Mouse (Mus musculus): ENCODE results near the gene Ankrd33b.

Gene Ankrd33b

DNA sequence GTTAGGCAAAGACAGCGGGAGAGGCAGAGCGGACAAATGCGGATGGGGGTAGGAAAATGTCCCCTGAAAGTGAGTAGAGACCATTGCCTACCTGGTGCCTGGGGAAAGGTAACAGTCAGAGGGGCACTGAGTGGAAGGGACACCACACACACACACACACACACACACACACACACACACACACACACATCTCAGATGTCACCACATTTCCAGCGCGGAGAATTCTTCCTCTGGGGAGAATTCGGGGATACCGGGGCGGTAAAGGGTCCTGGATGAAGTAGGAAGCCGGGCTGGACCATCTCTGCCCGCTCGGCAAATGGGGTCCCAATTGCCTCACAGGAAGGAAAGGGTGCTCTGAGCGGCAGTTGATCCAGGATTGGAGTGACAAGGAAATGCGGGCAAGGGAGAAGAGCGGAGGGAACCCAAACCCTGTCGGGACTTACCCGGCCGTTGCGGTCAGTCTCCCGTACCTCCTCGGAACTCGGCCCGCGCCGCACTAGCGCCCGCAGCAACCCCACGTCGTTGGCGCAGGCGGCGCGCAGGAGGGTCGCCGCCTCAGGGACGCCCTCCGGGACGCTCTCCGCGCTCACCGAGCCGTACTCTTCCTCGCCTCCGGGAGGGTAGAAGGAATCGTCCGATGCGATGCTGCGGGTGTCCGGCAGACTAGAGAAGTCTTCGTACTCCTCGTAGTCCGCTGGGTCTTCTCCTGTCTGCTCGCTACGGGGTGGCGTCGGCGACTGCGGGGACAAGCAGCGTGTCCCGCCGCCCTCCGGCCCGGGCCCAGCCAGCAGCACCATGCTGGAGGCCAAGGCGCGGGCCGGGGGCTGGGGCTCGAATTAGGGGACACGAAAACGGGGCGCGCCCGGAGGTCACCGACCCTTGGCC is 688 bp downstream of the Ankrd33b start:
- peak; percentile 90 for DNase-seq

DNA sequence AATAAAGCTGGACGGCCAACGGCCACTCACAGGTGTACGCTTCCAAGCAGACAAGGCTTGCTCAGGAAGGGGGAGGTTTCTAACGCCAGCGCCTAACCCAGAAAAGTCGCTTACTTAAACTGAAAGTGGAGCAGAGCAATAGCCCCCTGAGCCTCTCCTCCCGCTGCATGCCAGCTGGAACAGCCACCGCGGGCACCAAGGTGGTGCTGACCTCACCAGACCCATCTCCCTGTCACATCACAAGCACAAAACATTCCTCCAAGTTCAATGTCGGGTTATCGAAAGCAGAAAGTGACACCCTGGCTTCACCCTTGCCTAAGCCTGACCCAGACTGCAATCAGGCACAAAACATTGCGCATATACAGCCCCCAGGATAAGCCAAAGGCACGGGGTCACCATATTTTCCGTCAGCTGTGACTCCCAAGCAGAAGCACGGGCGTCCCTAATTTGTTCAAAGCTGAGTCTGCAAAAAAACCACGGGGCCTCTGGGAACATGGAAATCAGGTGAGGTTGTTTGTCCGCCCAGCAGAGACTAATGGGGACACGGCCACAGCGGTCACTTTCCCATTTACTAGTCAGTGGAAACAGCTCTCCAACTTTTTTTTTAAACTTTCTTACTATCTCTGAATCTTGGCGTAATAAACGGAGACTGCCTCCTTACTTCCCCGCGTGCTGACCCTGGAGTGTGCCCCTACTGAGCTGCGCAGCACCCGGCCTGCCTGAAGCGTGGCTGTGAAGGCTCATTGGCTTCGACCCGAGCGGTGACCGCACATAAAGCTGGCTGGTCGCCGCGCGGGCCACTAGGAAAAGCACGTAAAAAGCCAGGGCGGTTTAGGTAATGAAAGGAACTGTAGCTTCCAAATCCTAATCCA is 1.6 kb downstream of the Ankrd33b start:
- peak; percentile 95 for DNase-seq

DNA sequence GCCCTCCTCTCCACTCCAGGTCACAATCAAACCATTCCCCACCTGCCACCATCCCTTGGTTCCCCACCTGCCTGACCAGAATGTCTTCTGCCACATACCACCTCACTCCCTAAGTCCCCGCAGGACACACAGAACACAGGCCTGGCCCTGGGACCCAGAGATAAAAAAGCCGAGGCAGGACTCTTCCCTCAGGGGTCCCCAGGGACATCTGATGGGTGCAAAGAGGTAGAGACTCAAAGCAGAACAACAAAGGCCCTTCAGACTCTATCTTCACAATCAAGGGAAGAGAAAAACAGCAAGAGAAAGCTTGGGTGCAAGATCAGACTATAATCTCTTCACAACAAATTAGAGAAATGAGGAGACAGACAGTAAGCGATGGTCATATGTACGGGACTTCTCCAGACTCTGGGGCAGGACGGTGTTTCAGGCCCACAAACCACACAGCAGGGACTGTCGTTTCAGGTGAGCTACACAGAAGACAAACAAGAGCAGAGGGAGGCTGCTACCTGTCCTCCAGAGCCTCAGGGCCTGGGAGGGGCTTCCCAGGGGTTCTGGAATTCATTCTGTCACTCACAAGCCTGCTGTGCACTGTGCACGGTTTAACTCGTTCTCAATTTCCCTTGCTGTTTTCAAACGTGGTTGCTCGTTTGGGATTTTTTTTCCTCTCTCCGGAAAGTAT is 2.3 kb downstream of the Ankrd33b start:
- peak; percentile 88 for DNase-seq

DNA sequence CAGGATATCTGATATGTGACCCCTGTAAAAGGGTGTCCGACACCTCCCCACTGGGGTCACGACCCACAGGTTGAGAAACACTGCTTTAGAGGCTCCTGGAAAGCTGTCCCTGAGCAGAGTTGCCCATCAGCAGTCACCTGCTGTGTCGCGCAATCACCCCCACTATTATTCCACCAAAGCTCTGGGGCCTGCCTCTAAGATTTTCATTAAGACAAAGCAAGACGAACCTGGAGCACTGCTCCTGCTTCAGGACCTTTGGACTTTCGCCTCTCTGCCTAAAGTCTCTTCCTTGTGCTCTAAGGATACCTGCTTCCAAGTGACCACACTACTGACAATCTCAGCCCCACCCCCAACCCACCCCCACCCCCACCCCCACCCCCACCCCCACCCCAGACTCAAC is 3.1 kb downstream of the Ankrd33b start:
- peak; percentile 86 for DNase-seq

DNA sequence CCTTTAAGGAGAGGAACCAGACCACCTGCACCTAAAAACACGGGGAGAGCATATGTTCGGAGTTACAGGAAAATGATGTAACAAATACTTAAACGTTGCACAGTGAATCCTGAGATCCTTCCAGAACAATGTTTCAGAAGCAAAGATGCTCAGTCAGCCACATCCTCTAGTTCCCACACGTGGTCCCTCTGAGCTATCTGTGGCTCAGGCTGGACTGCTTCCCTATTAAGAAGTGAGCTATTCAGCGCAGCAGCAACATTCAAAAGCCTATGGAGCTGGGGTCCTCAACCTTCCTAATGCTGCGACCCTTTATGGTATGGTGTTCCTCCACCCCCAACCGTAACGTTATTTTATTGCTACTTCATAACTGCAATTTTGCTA is 3.6 kb downstream of the Ankrd33b start:
- peak; percentile 81 for DNase-seq

DNA sequence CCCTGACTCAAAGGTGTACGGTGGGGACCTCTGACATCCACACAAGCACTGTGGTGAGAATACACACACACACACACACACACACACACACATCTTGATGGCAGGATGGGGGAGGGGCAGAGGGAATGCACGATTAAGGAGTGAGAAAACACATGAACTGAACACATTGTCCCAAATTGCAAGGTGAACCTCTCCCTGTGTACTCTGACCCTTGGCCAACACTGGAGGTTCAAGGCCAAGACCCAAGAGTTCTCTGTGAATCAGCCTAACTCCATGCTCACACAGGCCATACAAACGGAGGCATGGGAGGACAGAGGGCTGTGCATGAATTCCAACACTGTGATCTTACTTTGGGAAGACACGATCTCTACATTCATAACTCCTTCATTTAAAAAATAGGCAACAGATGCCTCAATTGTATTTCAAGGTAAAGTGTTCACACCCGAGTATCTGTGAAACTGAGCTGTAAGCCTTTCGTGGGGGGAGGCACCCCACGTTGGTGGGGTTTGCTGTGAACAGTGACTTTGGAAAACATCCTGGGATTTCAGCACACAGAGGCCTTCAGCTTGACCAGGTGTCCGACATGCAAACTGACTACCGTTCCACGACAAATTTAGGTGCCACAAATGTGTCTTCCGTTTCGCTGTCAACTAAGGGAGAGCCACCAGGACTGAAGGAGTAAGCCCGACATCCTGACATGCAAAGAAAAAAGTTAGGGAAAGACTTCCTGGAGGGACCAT is 4.1 kb downstream of the Ankrd33b start:
- DNase-seq, result peak; percentile 80

DNA sequence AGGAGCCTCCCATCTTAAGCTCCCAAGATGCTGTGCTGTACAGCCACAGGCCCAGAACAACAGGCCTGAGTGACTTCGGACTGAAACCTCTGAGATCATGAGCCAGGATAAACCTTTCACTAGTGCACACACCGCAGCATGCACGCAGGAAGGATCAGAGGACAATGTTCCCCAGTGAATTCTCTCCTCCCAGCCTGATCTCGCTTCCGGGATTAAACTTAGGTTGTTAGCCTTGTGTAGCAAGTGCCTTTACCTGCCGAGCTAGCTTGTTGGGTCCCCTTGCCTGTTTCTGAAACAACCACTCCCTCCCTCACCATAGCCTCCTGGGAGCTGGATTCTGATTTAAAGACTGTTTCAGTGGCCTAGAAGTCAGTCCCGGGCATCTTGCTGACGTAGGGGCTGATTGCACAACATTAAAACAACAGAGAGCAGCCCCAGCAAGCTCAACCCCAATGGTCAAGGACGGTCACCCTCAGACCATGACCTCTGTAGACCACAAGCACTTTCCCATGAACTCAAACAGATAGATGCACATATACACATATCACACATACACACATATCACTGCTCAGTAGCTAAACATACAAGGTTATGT is 6.2 kb downstream of the Ankrd33b start:
- DNase-seq, result peak; percentile 84

DNA sequence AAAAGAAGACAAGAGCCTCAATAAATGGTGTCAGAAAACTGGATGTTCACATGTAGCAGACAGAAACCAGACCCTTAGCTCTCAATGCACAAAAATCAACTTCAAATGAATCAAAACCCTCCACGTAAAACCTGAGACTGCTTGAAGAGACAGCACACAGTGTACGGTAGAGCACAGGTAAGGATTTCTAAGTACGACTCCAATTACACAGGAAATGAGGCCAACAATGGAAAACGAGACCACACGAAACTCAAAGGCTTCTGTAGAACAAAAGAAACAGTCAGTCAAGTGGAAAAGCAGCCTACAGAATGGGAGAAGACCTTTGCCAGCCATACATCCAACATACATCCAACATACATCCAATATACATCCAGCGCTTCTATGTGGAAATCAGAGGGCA is 6.9 kb downstream of the Ankrd33b start:
- no peak for DNase-seq

DNA sequence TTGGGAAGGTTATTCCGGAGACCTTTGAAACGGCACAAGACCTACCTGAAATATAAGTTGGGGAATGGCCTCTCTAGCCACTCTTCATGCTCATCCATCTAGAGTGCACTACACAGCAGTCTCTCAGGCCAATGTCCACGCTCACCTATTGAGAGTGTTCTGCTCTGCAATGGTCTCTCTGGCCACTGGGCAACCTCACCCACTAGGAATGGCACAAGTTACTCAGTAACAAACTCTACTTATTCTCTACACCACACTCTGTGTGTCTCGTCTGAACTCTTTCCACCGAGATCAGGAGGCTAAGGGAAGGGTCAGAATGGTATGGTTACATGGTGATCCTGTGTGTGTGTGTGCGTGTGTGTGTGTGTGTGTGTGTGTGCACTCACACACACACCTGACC is 7.7 kb downstream of the Ankrd33b start:
- DNase-seq, result no peak

DNA sequence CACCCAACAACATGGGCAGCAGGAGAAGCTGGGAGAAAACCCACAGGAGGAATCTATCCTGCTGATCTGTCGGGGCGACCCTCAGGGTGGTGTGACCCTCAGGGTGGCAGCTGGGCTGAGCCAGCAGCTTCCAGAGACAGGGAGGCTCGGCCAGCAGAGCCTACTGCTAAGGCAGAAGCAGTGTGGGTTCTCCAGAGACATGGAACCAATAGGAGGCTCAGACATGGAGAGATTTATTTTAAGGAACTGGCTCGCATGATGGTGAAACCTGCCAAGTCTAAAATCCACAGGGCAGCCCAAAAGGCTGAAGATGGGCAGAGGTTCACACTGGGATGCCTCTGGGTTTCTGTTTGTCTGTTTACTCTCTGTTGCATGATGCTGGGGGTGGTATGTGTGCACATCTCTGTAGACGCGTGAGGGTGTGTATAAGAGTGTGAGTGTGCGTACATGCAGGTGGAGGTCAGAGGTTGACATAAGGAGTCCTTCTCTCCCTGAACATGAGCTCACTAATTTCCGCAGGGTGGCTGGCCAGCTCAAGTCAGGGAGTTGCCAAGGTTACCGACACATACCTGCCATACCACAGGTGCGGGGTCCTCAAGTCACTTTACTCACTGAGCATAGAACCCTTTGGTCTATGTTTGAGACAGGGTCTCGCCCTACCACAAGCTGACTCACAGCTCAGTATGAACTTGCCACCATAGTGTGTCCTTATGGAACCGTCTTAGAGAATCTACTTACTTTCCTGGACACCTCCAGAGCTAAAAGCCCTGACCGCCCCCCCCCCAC is 14.8 kb downstream of the Ankrd33b start:
- peak; percentile 91 for DNase-seq

DNA sequence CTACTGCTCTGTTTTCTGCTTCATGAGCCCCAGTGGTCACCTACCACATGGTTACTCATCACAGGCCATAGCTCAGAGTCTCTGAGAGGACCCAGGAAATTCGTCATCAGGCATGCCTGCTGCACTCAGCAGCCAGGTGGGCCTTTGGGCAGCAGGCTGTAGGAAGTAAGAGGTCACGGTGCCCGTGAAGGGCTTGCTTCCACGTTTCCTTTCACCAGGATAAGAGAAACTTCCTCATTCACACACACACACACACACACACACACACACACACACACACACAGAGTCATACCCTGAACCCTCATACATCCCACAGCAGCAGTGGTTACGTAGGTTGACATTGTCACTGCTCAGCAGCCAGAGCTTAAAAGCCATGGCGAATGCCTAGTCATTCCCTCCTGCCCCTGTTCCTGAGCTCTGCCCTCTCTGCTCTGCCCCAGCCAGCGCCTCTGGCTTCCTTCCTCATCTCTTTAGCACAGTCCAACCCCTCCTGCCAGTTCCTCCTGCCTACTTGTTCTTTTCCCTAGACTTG is 17.6 kb downstream of the Ankrd33b start:
- DNase-seq, result peak; percentile 97

DNA sequence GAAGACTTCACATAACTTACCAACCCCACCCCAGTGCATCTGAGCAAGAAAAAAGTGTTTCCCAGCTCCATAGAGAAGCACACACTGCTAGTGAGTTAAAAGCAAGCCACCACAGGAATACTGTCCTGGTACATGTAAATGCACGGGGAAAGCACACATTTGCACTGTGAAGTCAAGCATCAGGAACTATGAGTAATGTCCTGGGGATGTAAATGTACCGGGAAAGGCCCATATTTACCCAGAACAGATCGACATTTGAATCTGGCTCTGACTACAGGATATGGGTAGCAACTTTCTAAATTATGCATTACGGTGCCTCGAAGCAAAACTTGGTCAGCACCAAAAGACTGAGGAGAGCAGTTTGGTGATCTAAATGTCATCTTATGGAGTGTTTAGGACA is 18.5 kb downstream of the Ankrd33b start:
- DNase-seq, result no peak

DNA sequence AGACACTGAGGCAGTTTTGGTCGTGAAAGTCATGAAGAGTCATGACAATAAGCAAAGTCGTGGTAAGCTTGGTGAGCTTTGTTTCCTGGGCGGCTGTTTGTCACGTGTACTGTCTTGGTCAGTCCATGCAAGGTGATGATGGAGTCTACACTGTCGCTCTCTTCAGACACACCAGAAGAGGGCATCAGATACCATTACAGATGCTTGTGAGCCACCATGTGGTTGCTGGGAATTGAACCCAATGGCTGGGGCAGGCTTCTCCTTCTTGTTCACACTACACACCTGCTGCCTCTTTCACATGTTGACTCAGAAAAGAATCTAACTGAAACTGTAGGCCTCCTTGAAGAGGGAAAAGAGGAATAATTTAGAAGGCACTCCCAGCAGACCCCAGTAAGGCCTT is 19.3 kb downstream of the Ankrd33b start:
- DNase-seq, result no peak

DNA sequence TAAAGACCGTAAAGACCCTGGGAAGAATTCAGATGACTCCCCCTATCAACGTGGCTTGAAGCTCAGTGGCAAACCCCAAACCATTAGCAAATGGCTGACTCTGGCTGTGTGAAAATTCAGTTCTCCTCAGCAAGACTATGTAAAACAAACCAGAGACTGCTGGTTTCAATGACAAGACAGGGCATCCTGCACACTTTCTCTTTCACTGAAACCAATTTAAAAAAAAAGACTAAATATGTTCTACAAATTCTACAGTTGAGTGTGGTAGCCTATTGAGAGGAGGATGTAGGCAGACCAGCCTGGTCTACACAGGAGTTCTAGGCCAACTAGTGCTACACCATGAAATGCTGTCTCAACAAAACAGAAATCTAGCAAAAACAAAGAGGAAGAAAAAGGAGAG is 21.0 kb downstream of the Ankrd33b start:
- no peak for DNase-seq

DNA sequence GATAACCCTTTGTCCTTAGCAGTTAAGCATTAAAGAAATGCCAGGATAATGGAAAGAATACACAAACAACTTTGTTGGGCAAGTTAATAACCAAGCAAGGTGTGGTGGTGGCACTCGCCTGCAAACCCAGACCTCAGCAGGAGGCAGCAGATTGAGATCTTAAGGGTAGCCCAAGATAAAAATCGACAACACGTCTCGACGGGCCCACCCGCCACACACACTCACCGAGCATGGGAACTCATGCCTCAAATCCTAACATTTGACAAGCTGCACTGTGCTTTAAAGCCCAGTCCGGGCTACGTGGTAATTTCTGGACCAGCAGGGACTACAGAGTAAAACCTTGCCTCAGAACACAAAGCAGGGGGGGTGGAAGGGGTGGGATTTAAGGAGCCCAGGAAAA is 22.2 kb downstream of the Ankrd33b start:
- DNase-seq, result no peak

DNA sequence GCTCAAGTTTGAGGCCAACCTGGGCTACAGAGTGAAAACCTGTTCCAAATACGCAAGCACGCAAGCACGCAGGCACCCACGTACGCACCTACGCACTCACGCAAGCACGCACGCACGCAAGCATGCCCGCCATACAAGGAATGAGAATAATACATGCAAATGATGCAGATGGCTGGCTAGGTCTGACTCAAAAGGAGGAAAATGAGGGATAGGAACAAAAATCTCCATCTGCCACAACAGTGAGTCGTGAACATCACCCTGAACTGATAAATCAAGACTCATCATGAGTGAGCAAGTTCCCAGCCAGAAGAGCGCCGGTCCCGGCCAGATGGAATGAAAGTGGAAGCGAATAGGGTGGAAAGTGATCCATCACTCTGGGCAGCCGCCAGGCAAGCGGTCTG is 22.7 kb downstream of the Ankrd33b start:
- no peak for DNase-seq

DNA sequence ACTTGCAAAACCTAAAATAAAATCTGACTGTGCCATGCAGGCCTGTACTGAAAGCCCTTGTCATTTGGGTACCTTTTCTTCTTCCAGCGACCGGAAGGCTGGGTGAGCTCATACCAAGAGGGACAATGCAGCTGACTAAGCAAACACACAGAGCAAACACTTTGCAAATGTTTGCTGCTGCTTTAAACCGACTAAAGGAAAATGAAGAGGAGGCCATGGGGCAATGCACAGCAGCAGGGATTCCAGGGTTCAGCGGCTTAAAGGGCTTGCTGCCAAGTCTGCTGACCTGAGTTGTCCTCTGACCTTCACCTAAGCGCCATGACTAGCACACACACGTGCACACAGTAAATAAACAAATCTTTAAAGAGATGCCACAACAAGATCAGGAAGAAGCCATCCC is 23.9 kb downstream of the Ankrd33b start:
- peak; percentile 90 for DNase-seq

DNA sequence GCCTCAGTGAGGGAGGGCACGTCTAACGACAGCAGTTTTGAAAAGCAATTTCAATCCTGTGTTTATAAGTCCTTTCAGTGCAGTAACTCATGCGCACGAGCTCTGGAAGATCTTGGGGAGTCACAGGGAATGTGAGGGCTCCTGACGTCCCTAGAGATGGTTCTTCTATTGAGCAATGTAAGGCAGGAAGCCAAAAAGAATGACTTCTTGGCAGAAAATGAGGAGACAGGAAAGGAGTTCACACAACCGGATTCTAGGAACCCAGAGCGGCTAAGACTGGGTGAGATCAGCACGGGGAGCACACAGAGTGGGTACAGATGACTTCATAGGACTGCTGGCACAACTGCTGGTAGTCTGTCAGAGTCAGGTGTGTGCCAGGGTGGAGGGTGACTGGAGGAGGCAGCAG is 25.0 kb downstream of the Ankrd33b start:
- DNase-seq, result peak; percentile 97

DNA sequence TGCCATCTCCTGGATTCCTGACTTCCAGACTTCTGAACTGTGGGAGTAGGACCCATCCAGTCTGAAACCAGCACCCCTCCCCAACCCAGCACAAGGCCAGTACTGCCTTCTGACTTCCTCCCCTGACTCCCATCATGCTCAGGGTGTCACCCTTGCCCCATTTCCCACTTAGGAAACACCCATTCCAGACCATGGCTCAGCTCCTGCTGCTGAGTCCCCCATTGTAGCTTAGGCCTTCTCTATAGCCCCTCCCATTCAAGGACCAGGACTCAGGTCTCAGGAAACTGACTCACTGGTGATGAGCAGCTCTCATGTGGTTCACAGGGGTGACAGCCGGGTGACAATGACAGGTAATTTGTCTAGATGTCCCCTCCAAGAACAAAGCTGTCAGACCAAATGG is 25.5 kb downstream of the Ankrd33b start:
- DNase-seq, result peak; percentile 95

DNA sequence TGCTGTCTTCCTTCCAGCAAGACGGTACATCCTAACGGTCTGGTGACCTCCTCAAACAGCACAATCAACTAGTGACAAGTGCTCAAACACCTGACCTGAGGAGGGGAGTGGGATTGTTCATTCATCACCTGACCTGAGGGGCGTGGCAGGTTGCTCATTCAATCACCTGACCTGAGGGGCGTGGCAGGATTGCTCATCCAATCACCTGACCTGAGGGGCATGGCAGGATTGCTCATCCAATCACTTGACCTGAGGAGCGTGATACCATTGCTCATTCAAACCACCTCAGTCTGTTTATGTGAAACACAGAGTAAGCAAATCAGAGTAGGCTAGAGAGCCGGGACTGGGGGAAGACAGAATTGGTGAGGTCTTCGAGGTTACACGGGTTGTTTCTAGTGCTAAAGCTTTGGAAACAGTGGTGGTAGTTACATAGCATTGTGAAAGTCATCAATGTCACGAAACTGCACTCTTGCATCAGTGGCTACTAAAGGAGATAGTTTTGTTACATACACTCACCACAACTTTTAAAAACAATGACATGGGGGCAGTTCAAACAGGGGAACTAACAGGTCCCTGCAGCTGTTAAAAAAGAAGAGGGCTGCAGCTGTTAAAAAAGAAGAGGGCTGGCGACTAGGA is 28.8 kb downstream of the Ankrd33b start:
- no peak for DNase-seq

DNA sequence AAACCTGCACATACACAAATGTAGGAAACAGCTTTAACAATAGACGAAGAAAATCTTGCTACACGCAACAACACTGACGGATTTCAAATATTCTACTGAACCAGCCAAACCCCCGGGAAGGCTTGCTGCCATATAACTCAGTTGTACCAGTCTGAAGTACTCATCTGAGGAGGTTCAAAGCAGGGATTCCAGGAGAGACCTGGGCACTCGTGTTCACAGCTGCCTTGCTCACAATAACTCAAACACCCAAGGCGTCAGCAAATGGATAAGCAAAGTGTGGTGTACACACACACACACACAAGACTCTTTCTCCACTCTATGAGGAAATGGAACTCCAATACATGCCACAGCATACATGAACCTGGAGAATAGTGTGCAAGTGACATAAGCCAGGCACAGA is 29.5 kb downstream of the Ankrd33b start:
- no peak for DNase-seq

Data from heart, adult 11 months (tissue).